ENCODE assay signal across 9 mouse cellular contexts in genomic region chr8:46953472-46953871, GRCm38 (mm10). TPM values are rescaled to one million over a fixed set of nuclear protein-coding genes. Genes with fewer than 3 reads are reported as not detected.
DNase-seq lines count a peak whose midpoint lies in the region; ATAC-seq and TF ChIP-seq lines count a peak whose summit lies in the region.
"Had no signal": no experiment of that assay in that cellular context is flagged by ENCODE, and none has a peak within 500 bp of the region (broad histone marks: within the 10 kb centered on the region; RNA-seq: fewer than 3 reads in every experiment).

No protein-coding gene starts in this region.

- no peak for TF ChIP-seq POLR2A in liver, adult 2 months (IDR thresholded peaks at IDR 0.05; ENCODE audit: extremely low read depth, insufficient read depth, low read length)

- no peak overlapping the region for H3K27ac ChIP-seq in kidney, embryonic 16.5 days (ENCODE audit: low read length)
- no peak overlapping the region for H3K27ac ChIP-seq in forebrain, embryonic 14.5 days (ENCODE audit: low read depth, low read length)
- no peak overlapping the region for H3K27ac ChIP-seq in liver, adult 2 months (replicated peaks; ENCODE audit: insufficient read depth, low read depth, low read length)
- no peak overlapping the region for H3K27ac ChIP-seq in neural tube, embryonic 11.5 days (ENCODE audit: low read depth, low read length)
- H3K27ac ChIP-seq: lung, embryonic 15.5 days had no signal

- no peak overlapping the region for H3K4me2 ChIP-seq in kidney, embryonic 16.5 days (replicated peaks; ENCODE audit: low read depth, low read length)
- H3K4me2 ChIP-seq in forebrain, embryonic 14.5 days (ENCODE audit: low read length) = no peak overlapping the region
- H3K4me2 ChIP-seq in neural tube, embryonic 11.5 days (ENCODE audit: low read depth) = no peak overlapping the region
- H3K4me2 ChIP-seq: lung, embryonic 15.5 days had no signal

- ATAC-seq in kidney, embryonic 16.5 days (ENCODE audit: low FRiP score, low TSS enrichment) = no peak
- no peak for ATAC-seq in forebrain, embryonic 14.5 days
- ATAC-seq in inflammation-experienced regulatory T-cells, adult 6 months = peak; percentile 80
- no peak for ATAC-seq in neural tube, embryonic 11.5 days (ENCODE audit: insufficient read depth, low FRiP score, low TSS enrichment)

- no peaks in the 10 kb centered on the region for H3K9me3 ChIP-seq in kidney, embryonic 16.5 days (ENCODE audit: low read length)
- no peaks in the 10 kb centered on the region for H3K9me3 ChIP-seq in forebrain, embryonic 14.5 days (replicated peaks; ENCODE audit: control insufficient read depth, low read length)
- H3K9me3 ChIP-seq in neural tube, embryonic 11.5 days (ENCODE audit: control insufficient read depth, low read length) = no peaks in the 10 kb centered on the region
- H3K9me3 ChIP-seq: lung, embryonic 15.5 days had no signal

- H3K4me3 ChIP-seq in kidney, embryonic 16.5 days (ENCODE audit: low read length) = no peak overlapping the region
- H3K4me3 ChIP-seq in forebrain, embryonic 14.5 days (ENCODE audit: low read depth, low read length) = no peak overlapping the region
- H3K4me3 ChIP-seq in liver, adult 2 months (ENCODE audit: insufficient read depth, low read depth, low read length) = no peak overlapping the region
- no peak overlapping the region for H3K4me3 ChIP-seq in neural tube, embryonic 11.5 days (ENCODE audit: low read depth, low read length)
- H3K4me3 ChIP-seq: lung, embryonic 15.5 days had no signal

- peak; percentile 80 for DNase-seq in kidney, adult 18-20 months
- peak; percentile 48 for DNase-seq in c-Kit-positive CD71-positive TER-119-negative erythroid progenitor cells, embryonic 14.5 days (ENCODE audit: low read depth)
- peak; percentile 90 for DNase-seq in forebrain, embryonic 14.5 days (ENCODE audit: low spot score)
- peak; percentile 51 for DNase-seq in liver, adult 2 months (ENCODE audit: extremely low read depth, low read depth, low spot score)
- peak; percentile 82 for DNase-seq in neural tube, embryonic 11.5 days (ENCODE audit: low spot score)
- peak; percentile 61 to 89 for DNase-seq in spleen, postnatal 4 days (ENCODE audit: low spot score in 2 of 2)

- no peaks in the 10 kb centered on the region for H3K27me3 ChIP-seq in kidney, embryonic 16.5 days (ENCODE audit: insufficient read depth, low read length)
- H3K27me3 ChIP-seq in forebrain, embryonic 14.5 days (replicated peaks; ENCODE audit: control insufficient read depth, insufficient read depth, low read length) = no peaks in the 10 kb centered on the region
- no peaks in the 10 kb centered on the region for H3K27me3 ChIP-seq in liver, adult 2 months (ENCODE audit: control insufficient read depth, insufficient read depth, low read length)
- no peaks in the 10 kb centered on the region for H3K27me3 ChIP-seq in neural tube, embryonic 11.5 days (ENCODE audit: control insufficient read depth, insufficient read depth, low read length)
- H3K27me3 ChIP-seq: lung, embryonic 15.5 days had no signal

- H3K4me1 ChIP-seq in kidney, embryonic 16.5 days (ENCODE audit: insufficient read depth, low read length) = no peaks in the 10 kb centered on the region
- no peaks in the 10 kb centered on the region for H3K4me1 ChIP-seq in forebrain, embryonic 14.5 days (ENCODE audit: control insufficient read depth, insufficient read depth, low read length)
- no peaks in the 10 kb centered on the region for H3K4me1 ChIP-seq in liver, adult 2 months (ENCODE audit: control insufficient read depth, insufficient read depth, low read length)
- no peaks in the 10 kb centered on the region for H3K4me1 ChIP-seq in neural tube, embryonic 11.5 days (ENCODE audit: control insufficient read depth, insufficient read depth, low read length)
- H3K4me1 ChIP-seq: lung, embryonic 15.5 days had no signal

- H3K36me3 ChIP-seq in kidney, embryonic 16.5 days (ENCODE audit: insufficient read depth, low read length) = no peaks in the 10 kb centered on the region
- no peaks in the 10 kb centered on the region for H3K36me3 ChIP-seq in forebrain, embryonic 14.5 days (ENCODE audit: control insufficient read depth, insufficient read depth, low read length)
- H3K36me3 ChIP-seq in liver, adult 2 months (ENCODE audit: control insufficient read depth, insufficient read depth, low read length) = no peaks in the 10 kb centered on the region
- H3K36me3 ChIP-seq in neural tube, embryonic 11.5 days (ENCODE audit: control insufficient read depth, insufficient read depth, low read length) = no peaks in the 10 kb centered on the region
- H3K36me3 ChIP-seq: lung, embryonic 15.5 days had no signal

- TF ChIP-seq CTCF in liver, adult 2 months (IDR thresholded peaks at IDR 0.05; ENCODE audit: low read depth, low read length) = peak; percentile 29; the same call in 1 of the 2 replicates

- 19% methylated on average over 7 of the region's 7 CpGs for WGBS in kidney, embryonic 16.5 days
- 20% methylated on average over 7 of the region's 7 CpGs for WGBS in forebrain, embryonic 14.5 days
- 18% methylated on average over 7 of the region's 7 CpGs for WGBS in liver, adult 2 months
- 21% methylated on average over 7 of the region's 7 CpGs for WGBS in neural tube, embryonic 11.5 days

- no peak overlapping the region for H3K9ac ChIP-seq in kidney, embryonic 16.5 days (replicated peaks; ENCODE audit: low read length)
- no peak overlapping the region for H3K9ac ChIP-seq in forebrain, embryonic 14.5 days (ENCODE audit: low read length)
- no peak overlapping the region for H3K9ac ChIP-seq in liver, adult 2 months (ENCODE audit: low read depth, low read length)
- no peak overlapping the region for H3K9ac ChIP-seq in neural tube, embryonic 11.5 days (ENCODE audit: low read length)
- H3K9ac ChIP-seq: lung, embryonic 15.5 days had no signal

- no peaks in the 10 kb centered on the region for H3K79me2 ChIP-seq in liver, adult 2 months (ENCODE audit: control insufficient read depth, insufficient read depth, low read length)

RNA-seq across cellular contexts. Expression of gene Enpp6, which starts 33.2 kb away (rescaled TPM):
- polyA plus RNA-seq in kidney, embryonic 16.5 days (2015; fragmentation: Nextera tagmentation; extraction: Ambion mirVana) = 1.7 and 2.5 TPM in 2 replicates
- 0.14 TPM in 1 of 2 replicates, not detected in the other for polyA plus RNA-seq in forebrain, embryonic 14.5 days (2014; fragmentation: Nextera tagmentation; extraction: Ambion mirVana)
- polyA plus RNA-seq in inflammation-experienced regulatory T-cells, adult 6 months (2017; shearing (Covaris generic)) = 1 to 10 TPM in 1 of 3 experiments, under 1 TPM in 2; 0.86 to 1.2 (median 0.99) TPM
- total RNA-seq in liver, adult 2 months (2014; rRNA removed) = 1.2 and 1.7 TPM in 2 replicates
- 0.90 and 1.0 TPM in 2 replicates for polyA plus RNA-seq in liver, adult 2 months (2012; rRNA removed)
- polyA plus RNA-seq in neural tube, embryonic 11.5 days (2014; fragmentation: Nextera tagmentation; extraction: Ambion mirVana) = 0.04 and 0.34 TPM in 2 replicates
